Mouse (Mus musculus) midbrain, postnatal 0 days (tissue): ENCODE data around the gene Pamr1. TPM values are rescaled to one million over a fixed set of nuclear protein-coding genes. Genes with fewer than 3 reads are reported as not detected.

Source experiments
- ATAC-seq: fragments of 200-750 bp; cut with Nextera tagmentation; 2 replicates; pipeline ENCODE4 v1.8.0; 2017; ENCODE audit warnings: moderate number of reproducible peaks, mild to moderate bottlenecking, moderate TSS enrichment, moderate library complexity; ENCODE audit not compliant: low FRiP score
- DNase-seq: peaks from one replicate; pipeline ENCODE4 v3.0.0-alpha.2; 2015; ENCODE audit warnings: low spot score
- H3K27ac ChIP-seq: fragments of 300-500 bp; sonication (generic); 2 replicates; pipeline ENCODE4 v1.5.1; 2014; ENCODE audit warnings: low read depth, mild to moderate bottlenecking, low read length, mixed read lengths
- H3K27me3 ChIP-seq: fragments of 300-500 bp; sonication (generic); 2 replicates; pipeline ENCODE4 v1.6.1; 2014; ENCODE audit warnings: low read length, control low read depth, mixed read lengths; ENCODE audit not compliant: insufficient read depth
- H3K36me3 ChIP-seq: fragments of 300-500 bp; sonication (generic); 2 replicates; pipeline ENCODE4 v1.6.1; 2014; ENCODE audit warnings: low read length, control low read depth, mixed read lengths; ENCODE audit not compliant: insufficient read depth
- H3K4me1 ChIP-seq: fragments of 300-500 bp; sonication (generic); 2 replicates; pipeline ENCODE4 v1.6.1; 2014; ENCODE audit warnings: mild to moderate bottlenecking, control low read depth, antibody characterized with exemption, low read length, mixed read lengths; ENCODE audit not compliant: insufficient read depth
- H3K4me2 ChIP-seq: fragments of 300-500 bp; sonication (generic); 2 replicates; pipeline ENCODE4 v1.6.1; 2014; ENCODE audit warnings: low read depth, mild to moderate bottlenecking, low read length, mixed read lengths; ENCODE audit not compliant: poor library complexity, severe bottlenecking
- H3K4me3 ChIP-seq: fragments of 300-500 bp; sonication (generic); 2 replicates; pipeline ENCODE4 v1.5.1; 2014; ENCODE audit warnings: low read depth, mild to moderate bottlenecking, low read length, moderate library complexity
- H3K9ac ChIP-seq: fragments of 300-500 bp; sonication (generic); replicated peaks from 2 replicates; pipeline ENCODE4 v1.6.1; 2014; ENCODE audit warnings: mild to moderate bottlenecking, low read length, moderate library complexity, mixed read lengths; ENCODE audit not compliant: poor library complexity, severe bottlenecking
- H3K9me3 ChIP-seq: fragments of 300-500 bp; sonication (generic); 2 replicates; pipeline ENCODE4 v1.6.1; 2016; ENCODE audit warnings: low read length, control low read depth
- CTCF ChIP-seq: IDR thresholded peaks from 2 replicates; pipeline ENCODE4 v1.5.1; 2016; ENCODE audit warnings: antibody characterized with exemption, mild to moderate bottlenecking
- WGBS: fragments of 180-500 bp; shearing (Covaris S2); extraction: QIAGEN DNeasy Blood & Tissue Kit; methylation state at CpG from one replicate; pipeline ENCODE4 v1.1.7; 2014; 5-methylcytosine and 5-hydroxymethylcytosine counted together
- polyA plus RNA-seq: library from polyadenylated mRNA; unstranded; fragments of >200 nt; fragmentation: Nextera tagmentation; extraction: Ambion mirVana; gene quantifications from 2 replicates; pipeline ENCODE4 v1.2.1, GENCODE M21; 2015
- total RNA-seq: library from RNA; depleted of rRNA; stranded (reverse); fragments of >200 nt; gene quantifications from 2 replicates; pipeline ENCODE4 v1.2.3, GENCODE M21; 2014

Pamr1 gene
- total and polyA plus RNA-seq, 2 experiments from 2014 or later: 4.8 to 10.3 TPM

DNA sequence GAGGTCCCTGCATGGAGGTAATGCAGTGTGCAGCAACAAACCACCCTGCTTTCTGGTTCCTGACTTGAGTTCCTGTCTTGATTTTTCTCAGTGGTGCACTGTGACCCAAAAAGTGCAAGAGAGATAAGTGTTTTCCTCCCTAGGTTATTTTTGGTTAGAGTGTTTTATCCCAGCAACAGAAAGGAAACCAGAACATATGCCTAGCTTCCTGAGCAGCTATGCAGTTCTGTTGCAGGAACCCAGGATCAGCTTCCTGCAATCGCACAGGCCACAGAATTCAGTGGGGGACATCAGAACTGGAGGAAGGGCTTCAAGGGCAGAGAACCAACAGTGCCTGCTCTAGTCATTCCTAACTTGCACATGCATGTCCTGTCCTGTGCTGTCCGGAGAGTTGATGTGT, 66.8 kb downstream of the Pamr1 start:
- Histone ChIP-seq H3K27ac (no peak overlapping the region), H3K36me3 (no peaks in the 10 kb centered on the region), H3K9ac (no peak overlapping the region), H3K9me3 (no peaks in the 10 kb centered on the region), H3K4me1 (no peaks in the 10 kb centered on the region), H3K4me2 (no peak overlapping the region), H3K27me3 (no peaks in the 10 kb centered on the region), H3K4me3 (no peak overlapping the region)
- DNase-seq: no peak
- no peak for TF ChIP-seq CTCF
- no peak for ATAC-seq
- 73% methylated on average over 2 of the region's 2 CpGs for WGBS

DNA sequence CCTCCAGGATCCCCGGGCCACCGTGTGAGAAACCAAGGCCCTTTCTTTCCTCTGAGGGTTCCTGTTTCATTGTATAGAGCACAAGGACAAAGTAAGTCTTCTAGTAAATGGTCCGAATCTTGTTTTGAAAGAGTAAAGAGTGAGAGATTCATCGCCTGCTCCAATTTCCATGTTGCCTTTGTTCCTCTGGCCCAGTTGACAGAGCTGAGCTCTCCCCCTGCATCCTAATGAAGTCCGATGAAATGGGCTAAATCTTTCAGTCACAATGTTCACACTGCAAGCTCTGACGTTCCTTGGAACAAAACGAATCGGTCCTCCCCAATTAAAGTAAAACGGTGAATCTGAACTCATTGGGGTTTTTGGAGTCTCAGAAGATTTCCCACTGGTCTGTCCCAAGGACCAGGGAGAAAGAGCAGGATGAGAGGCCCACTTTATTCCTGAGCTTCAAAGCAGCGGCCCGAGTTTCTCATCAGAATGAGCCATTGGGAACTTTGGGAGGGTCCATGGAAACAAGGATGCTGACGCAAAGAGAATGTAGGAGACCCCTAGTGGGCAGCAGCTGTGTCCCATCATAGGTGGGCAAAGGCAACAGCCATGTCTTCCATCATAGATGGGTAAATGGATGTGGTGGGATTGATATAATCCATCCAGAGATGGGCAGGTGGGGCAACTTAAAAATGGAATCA, 71.1 kb downstream of the Pamr1 start:
- H3K4me2 ChIP-seq: no peak overlapping the region
- peak overlapping the region; percentile 57; the same call in 1 of the 2 replicates for H3K27ac ChIP-seq
- no peak overlapping the region for H3K4me3 ChIP-seq
- peak; percentile 79; the same call in 1 of the 2 replicates for ATAC-seq
- no peak for TF ChIP-seq CTCF
- no peaks in the 10 kb centered on the region for H3K9me3 ChIP-seq
- WGBS: 52% methylated on average over 12 of the region's 12 CpGs
- no peaks in the 10 kb centered on the region for H3K27me3 ChIP-seq
- peak; percentile 68 for DNase-seq
- H3K36me3 ChIP-seq: no peaks in the 10 kb centered on the region
- no peak overlapping the region for H3K9ac ChIP-seq
- no peaks in the 10 kb centered on the region for H3K4me1 ChIP-seq

GRCm38 (mm10) chr2:102622176-102622575, 72.4 kb downstream of the Pamr1 start:
- H3K4me3 ChIP-seq: no peak overlapping the region
- no peak for TF ChIP-seq CTCF
- no peaks in the 10 kb centered on the region for H3K36me3 ChIP-seq
- no peak overlapping the region for H3K9ac ChIP-seq
- no peak for ATAC-seq
- H3K27ac ChIP-seq: no peak overlapping the region
- WGBS: 92% methylated on average over 5 of the region's 5 CpGs
- H3K4me1 ChIP-seq: no peaks in the 10 kb centered on the region
- H3K9me3 ChIP-seq: no peaks in the 10 kb centered on the region
- DNase-seq: no peak
- no peaks in the 10 kb centered on the region for H3K27me3 ChIP-seq
- no peak overlapping the region for H3K4me2 ChIP-seq

DNA sequence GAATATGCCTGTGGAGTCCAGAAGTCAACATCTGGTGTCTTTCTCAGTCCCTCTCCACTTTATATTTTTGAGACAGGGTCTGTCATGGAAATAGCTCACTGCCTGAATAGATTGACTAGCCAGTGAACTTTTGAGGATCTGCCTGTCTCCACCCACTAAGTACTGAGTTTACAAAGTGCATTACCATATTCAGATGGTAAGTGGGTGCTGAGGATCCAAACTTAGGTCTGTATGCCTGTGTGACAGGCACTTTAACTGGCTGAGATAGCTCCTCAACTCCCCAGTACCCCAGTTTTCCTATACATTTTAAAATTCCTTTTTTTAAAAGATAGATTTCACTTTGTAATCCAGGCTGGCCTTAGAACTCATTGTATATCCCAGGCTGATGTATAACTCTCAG, 73.1 kb downstream of the Pamr1 start:
- Histone ChIP-seq H3K4me2 (no peak overlapping the region), H3K4me3 (no peak overlapping the region), H3K9me3 (no peaks in the 10 kb centered on the region), H3K36me3 (no peaks in the 10 kb centered on the region), H3K4me1 (no peaks in the 10 kb centered on the region), H3K27me3 (no peaks in the 10 kb centered on the region), H3K9ac (no peak overlapping the region), H3K27ac (no peak overlapping the region)
- ATAC-seq (no peak), DNase-seq (no peak)
- TF ChIP-seq CTCF: no peak

GRCm38 (mm10) chr2:102624538-102624937, 74.7 kb downstream of the Pamr1 start:
- no peaks in the 10 kb centered on the region for H3K4me1 ChIP-seq
- H3K9ac ChIP-seq: no peak overlapping the region
- H3K27ac ChIP-seq: no peak overlapping the region
- H3K4me2 ChIP-seq: no peak overlapping the region
- H3K27me3 ChIP-seq: no peaks in the 10 kb centered on the region
- DNase-seq (no peak), ATAC-seq (no peak)
- no peaks in the 10 kb centered on the region for H3K9me3 ChIP-seq
- H3K4me3 ChIP-seq: no peak overlapping the region
- WGBS: 77% methylated on average over 1 of the region's 1 CpGs
- no peak for TF ChIP-seq CTCF
- no peaks in the 10 kb centered on the region for H3K36me3 ChIP-seq

GRCm38 (mm10) chr2:102632361-102632760, 82.5 kb downstream of the Pamr1 start:
- Histone ChIP-seq H3K36me3 (no peaks in the 10 kb centered on the region), H3K4me1 (no peaks in the 10 kb centered on the region), H3K9me3 (no peaks in the 10 kb centered on the region), H3K27ac (no peak overlapping the region), H3K4me3 (no peak overlapping the region), H3K4me2 (no peak overlapping the region), H3K9ac (no peak overlapping the region), H3K27me3 (no peaks in the 10 kb centered on the region)
- ATAC-seq (no peak), DNase-seq (no peak)
- TF ChIP-seq CTCF: no peak
- WGBS: 93% methylated on average over 4 of the region's 4 CpGs
